Mouse (Mus musculus) cerebellum, adult 2 months (tissue): Measurements from ENCODE around the gene Rnft1.

Experiments used
- CTCF ChIP-seq: fragments of 200-500 bp; IDR thresholded peaks from 2 replicates; pipeline ENCODE4 v1.5.1; 2011; ENCODE audit warnings: low read depth, mild to moderate bottlenecking, control low read depth, low read length, moderate library complexity, borderline replicate concordance; ENCODE audit not compliant: insufficient read depth
- POLR2A ChIP-seq: fragments of 200-500 bp; IDR thresholded peaks from 2 replicates; pipeline ENCODE4 v1.6.1; 2011; ENCODE audit warnings: low read length, control low read depth, borderline replicate concordance; ENCODE audit not compliant: insufficient read depth

GRCm38 (mm10) chr11:86507334-86507733, 22.9 kb downstream of the Rnft1 start:
- no peak for TF ChIP-seq POLR2A
- TF ChIP-seq CTCF: no peak
